Mouse (Mus musculus): ENCODE measurements around the gene Mrtfb.
A peak's percentile ranks its signal among the peaks of the same experiment; 100 is the strongest.

Gene Mrtfb

GRCm38 (mm10) chr16:13354431-13354830, 98.2 kb downstream of the Mrtfb start:
- DNase-seq: no peak

GRCm38 (mm10) chr16:13357806-13358679, 101.8 kb downstream of the Mrtfb start:
- peak; percentile 38 for DNase-seq

- no peak for DNase-seq
These were observed 102.5 kb downstream of the Mrtfb start for GRCm38 (mm10) chr16:13358741-13359140.

- DNase-seq: no peak
These were observed 103.2 kb downstream of the Mrtfb start for GRCm38 (mm10) chr16:13359405-13359858.

- no peak for DNase-seq
These were observed 103.9 kb downstream of the Mrtfb start for GRCm38 (mm10) chr16:13360208-13360607.

GRCm38 (mm10) chr16:13360835-13361234, 104.6 kb downstream of the Mrtfb start:
- no peak for DNase-seq

- no peak for DNase-seq
These were observed 106.9 kb downstream of the Mrtfb start for GRCm38 (mm10) chr16:13363141-13363540.

GRCm38 (mm10) chr16:13364145-13364544, 107.9 kb downstream of the Mrtfb start:
- no peak for DNase-seq

GRCm38 (mm10) chr16:13366256-13366655, 110.0 kb downstream of the Mrtfb start:
- DNase-seq: no peak

- DNase-seq: no peak
These were observed 110.7 kb downstream of the Mrtfb start for GRCm38 (mm10) chr16:13366802-13367465.

GRCm38 (mm10) chr16:13367466-13367856, 111.2 kb downstream of the Mrtfb start:
- no peak for DNase-seq

GRCm38 (mm10) chr16:13368645-13369044, 112.4 kb downstream of the Mrtfb start:
- DNase-seq: no peak

GRCm38 (mm10) chr16:13371740-13372287, 115.5 kb downstream of the Mrtfb start:
- peak; percentile 71 for DNase-seq

- DNase-seq: no peak
These were observed 116.7 kb downstream of the Mrtfb start for GRCm38 (mm10) chr16:13372899-13373533.

- no peak for DNase-seq
These were observed 120.7 kb downstream of the Mrtfb start for GRCm38 (mm10) chr16:13376947-13377486.

GRCm38 (mm10) chr16:13378157-13378556, 121.9 kb downstream of the Mrtfb start:
- no peak for DNase-seq

GRCm38 (mm10) chr16:13379865-13380264, 123.6 kb downstream of the Mrtfb start:
- no peak for DNase-seq

- DNase-seq: no peak
These were observed 125.5 kb downstream of the Mrtfb start for GRCm38 (mm10) chr16:13381771-13382170.

- DNase-seq: no peak
These were observed 131.0 kb downstream of the Mrtfb start for GRCm38 (mm10) chr16:13387306-13387705.

- no peak for DNase-seq
These were observed 144.1 kb downstream of the Mrtfb start for GRCm38 (mm10) chr16:13400375-13400774.

GRCm38 (mm10) chr16:13401591-13401990, 145.3 kb downstream of the Mrtfb start:
- DNase-seq: no peak

- no peak for DNase-seq
These were observed 148.4 kb downstream of the Mrtfb start for GRCm38 (mm10) chr16:13404656-13405055.

- DNase-seq: no peak
These were observed 149.1 kb downstream of the Mrtfb start for GRCm38 (mm10) chr16:13405403-13405802.

All from liver (tissue).